Mouse (Mus musculus) granulocyte monocyte progenitor cell, adult 5-6 weeks (primary cell): ENCODE results near the gene Atg4c. TPM values are rescaled to one million over a fixed set of nuclear protein-coding genes. Genes with fewer than 3 reads are reported as not detected.

Experiments used
- ATAC-seq: replicated peaks from 2 replicates; pipeline ENCODE4 v1.8.0; 2016; ENCODE audit warnings: mild to moderate bottlenecking, moderate TSS enrichment, inconsistent platforms; ENCODE audit not compliant: poor library complexity, severe bottlenecking
- total RNA-seq, 2 experiments: library from RNA; stranded (forward) in 1 of 2; stranded (reverse) in 1 of 2; fragments of 200-712, 200-1000 nt in 1 of 2; fragments of >200 nt in 1 of 2; fragmentation: Nextera tagmentation in 1 of 2; gene quantifications; 2 replicates each; pipeline ENCODE4 v1.2.3; 2014 to 2017

Gene Atg4c
- total RNA-seq (2014; fragmentation: Nextera tagmentation) = 8.8 and 14.7 TPM in 2 replicates
- total RNA-seq (2017) = 7.4 and 15.0 TPM in 2 replicates

DNA sequence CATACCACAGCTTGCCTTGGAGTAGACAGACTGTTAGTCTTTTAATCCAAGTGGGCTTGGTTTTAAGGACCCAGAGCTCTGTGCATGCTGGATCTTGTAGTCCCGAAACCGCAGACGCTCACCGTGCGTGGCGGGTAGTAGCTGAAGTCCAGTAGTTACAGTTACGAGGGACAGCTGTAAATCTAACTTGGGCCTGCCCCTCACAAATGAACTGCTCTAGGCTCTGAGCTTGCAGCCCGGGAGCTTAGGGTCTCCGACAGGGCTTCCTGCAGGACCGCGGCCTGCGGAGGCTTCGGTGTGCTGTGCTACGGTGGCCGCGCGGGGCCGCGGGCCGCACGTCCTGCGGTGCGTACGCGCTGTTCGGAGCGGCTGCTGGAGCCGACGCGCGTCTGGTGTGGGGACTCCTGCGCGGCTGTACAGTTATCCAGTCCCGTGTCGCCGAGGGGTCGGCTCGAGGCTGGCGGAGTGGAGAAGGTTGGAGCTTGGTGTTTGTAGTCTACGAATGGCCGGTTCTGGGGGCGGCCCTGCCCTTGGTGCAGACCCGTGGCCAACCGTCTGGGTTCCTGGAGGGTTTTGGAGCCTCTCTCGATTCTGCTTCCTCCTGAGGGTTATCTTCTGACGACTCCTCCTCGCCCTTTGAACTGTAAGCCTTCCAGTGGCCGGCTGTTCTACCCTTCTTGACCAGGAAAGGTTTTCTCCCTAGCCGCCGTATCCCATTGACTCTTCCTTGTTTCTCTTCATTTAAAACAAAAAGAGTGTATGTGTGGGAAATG, at the start of gene Atg4c:
Atg4c (plus strand) TSS at position 125 of the 773 bp plus-strand sequence.
- peak; percentile 89 for ATAC-seq

DNA sequence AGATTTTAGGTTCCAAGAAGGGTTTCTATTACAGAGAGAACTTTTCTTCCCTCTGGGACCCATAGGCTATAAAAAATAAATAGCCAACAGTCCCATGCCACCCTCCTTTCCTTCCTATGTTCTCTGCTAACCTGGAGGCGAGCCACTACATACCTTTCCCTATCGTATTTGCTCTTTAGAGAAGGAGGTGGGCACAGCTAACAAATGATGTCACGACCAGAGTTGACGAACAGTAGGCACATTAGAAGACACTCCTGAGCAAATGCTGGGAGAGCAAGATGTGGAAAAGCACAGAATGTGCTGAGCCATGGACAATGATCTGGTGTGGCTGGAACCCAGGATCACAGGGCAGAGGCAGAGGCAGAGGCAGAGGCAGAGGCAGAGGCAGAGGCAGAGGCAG, 42.3 kb upstream of the Atg4c start:
- no peak for ATAC-seq

DNA sequence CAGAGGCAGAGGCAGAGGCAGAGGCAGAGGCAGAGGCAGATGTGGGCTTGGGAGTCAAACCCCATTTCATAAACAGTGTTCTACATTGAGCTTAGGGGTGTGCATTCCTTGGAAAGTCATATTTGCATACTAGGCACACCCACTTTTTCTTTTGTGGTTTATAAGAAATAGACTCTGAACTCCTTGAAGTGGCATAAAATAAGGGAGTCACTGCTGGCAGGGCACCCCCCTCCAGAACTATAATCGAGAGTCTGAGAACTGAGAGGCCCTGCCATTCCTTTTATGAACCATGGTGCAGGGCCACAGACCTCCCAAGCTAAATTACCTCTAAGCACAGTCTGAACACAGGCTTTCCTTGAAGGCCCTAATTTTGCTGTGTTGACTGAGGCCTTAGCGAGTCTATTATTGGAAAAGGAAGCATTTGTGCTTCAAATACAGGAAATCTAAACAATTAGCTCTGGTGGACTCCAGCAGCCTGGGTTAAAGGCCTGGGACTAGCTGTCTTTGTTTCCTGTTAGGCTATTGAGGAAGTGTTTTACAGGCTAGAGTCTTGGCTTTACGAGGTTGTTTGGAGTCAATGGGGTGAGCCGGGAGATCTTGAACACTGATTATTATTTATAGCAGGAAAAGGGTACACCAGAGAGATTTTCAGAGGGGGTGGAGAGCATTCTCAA, 41.7 kb upstream of the Atg4c start:
- peak; percentile 46 for ATAC-seq

DNA sequence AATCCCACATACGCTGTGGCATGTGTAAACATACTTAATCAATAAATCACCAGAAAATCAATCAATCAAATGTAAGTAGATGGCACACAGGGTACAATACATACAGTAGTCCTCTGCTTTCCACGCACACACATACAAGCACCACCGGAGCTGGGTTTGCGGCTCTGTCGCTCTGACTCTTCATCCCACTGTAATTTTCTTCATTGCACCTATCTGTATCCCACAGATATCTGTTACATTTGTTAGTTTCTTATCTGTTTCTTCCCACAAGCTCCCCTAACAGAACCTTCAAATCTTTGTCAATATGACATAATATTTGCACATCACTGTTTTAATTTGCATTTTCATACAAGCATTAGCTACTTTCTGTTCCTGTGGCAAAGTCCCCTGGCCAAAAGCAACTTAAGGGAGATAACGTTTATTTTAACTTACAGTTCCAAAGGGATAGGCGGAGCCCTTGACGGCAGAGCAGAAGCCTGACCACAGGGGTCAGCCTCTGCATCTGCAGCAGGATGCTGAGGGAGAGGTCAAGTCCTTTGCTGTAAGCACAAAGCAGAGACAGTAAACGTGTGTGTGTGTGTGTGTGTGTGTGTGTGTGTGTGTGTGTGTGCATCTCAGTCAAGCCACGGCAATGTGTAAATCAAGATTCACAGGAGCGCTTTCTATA, 37.0 kb upstream of the Atg4c start:
- no peak for ATAC-seq

DNA sequence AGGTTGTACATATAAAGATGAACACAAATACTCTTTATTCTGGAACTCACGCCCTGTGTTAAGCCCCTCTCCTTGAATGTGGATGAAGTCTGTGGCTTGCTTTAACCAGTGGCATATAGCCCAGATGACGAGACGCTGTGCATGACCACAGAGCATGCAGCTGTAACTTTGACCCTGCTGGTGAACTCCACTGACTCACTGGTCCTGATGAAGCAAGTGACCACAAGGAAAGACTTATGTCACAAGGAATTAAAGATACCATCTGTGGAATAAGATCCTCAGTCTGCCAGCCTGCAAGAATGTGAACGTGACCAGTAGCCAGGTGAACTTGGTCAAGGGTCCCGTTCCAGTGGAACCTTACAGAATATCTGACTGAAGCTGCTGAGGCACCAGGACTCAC, 35.2 kb upstream of the Atg4c start:
- peak; percentile 83 for ATAC-seq

DNA sequence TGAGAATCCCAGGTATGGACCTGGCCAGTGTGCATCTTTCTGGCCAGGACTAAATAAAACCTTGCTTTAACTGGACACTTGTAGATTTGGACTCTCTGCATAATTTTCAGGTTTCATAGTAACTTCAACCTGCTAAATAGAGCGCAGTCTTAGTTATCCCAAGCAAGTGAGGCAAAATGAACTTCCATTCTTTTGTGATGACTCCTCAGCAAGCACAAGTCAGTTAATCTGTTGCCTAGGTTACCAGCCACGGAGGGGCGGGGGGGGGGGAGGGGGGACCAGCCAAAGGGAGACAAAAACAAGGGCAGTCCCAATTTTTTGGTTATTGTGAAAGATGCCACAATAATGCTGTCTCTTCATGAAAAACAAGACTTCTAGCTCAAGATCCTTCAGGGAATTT, 33.3 kb upstream of the Atg4c start:
- no peak for ATAC-seq

DNA sequence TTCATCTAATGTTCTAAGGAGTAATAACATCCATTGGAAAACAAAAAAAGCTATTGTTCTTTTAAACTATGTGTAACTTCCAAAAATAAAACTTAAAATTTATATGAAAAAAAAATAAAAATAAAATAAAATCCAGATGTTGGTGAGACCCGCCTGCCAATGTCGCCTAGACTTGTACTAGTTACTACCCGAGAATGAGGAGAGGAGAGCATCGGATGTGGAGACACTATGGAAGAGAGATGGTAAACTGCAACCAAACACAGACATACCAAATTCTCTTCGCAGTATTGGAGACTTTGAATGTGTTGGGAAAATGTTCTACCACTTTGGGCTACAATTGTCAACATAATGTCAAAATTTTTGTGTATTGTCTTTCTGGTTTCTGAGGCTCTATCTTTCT, 32.8 kb upstream of the Atg4c start:
- no peak for ATAC-seq

DNA sequence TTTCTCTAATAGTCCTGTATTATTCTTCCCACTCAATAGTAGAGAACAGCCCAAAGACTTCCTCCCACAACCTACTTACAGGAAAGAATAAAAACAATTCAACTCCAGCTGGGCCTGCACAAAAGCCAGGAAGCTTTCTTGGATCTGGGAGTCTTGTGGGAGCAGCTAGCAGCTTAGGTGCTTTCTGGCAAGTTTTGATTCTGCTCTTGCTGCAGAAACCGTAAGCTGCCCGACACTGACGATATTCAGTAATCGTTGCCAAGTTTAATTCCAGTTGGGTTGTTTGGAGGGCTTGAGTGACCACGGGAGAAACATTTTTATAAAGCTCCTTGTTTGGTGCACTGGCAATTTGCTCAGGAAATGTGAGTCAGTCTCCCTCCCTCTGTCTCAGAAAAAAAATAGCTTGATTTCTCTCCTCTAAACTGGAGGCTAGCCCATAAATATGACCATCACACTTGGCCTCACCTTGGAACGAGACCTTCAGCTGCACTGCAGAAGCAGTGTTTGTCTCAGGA, 32.2 kb upstream of the Atg4c start:
- no peak for ATAC-seq

DNA sequence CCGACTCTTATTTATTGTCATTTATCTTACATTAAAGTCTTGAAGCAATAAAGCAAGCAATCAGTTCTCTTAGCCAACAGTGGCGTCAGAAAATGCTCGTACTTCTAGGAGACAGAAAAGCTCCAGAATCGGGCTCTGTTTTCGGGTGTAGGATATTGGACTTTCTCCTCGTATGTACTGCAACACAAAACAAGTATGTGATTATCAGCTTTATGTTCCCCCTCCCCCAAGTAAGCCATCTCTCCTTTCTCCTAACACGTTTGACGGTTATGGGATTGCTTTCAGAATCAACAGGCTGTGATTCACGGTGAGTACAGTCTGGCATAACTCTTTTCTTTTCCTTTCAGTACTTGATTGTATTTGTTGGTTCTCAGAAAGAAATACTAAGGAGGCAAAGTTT, 30.7 kb upstream of the Atg4c start:
- ATAC-seq = no peak

DNA sequence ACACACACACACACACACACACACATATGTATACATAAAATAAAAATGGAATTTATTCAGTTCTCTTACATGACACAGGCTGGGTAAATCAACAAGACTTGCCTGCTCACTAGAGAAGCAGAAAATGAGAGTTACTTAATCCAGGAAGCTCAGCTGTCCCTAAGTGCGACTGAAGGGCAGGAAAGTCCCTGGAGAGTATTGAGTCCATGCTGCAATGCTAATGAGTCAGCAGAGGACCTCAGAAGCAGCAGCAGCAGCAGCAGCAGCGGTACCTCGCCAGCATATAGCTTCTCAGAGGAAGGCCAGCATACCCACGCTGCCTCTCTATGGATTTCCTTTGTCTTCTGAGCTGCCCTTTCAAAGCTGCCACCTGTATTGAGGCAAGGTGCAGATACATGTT, 30.2 kb upstream of the Atg4c start:
- ATAC-seq = peak; percentile 95

DNA sequence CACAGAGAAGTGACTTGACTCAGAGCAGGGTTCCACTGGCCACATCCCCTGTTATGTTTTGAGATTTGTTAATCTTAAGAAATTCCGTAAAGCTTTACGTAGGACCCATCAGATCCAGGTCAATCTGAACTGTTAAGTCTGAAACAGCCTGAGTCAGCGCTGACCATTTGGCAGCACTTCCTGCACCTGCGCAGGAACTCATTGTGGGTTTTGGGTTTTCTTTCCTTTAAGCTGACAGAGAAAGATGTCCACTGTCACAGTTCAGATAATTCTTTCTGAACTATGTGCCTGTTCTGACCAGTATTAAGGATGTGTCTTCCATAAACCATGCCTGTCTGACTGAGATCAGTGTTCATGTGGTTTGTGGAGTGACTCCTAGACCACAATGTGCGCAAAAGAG, 24.9 kb upstream of the Atg4c start:
- ATAC-seq = no peak

DNA sequence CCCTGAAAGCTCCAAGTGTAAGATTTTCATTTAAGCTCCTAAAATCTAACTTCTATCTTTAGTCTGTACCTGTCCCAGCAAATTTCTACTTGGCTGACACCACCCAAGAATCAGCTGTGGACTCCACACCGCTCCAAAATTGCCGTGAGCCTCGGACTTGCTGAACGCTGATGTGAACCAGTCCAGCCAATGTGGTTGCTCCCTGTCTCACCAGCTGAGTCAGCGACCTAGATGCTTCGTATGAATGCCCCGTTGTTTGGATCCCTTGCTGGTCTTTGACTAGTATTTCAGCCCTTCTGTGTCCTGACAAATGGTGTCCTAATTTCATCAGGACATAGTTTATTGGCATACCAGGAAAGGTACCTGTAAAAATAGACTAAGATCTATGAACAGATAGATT, 19.5 kb upstream of the Atg4c start:
- ATAC-seq = no peak

DNA sequence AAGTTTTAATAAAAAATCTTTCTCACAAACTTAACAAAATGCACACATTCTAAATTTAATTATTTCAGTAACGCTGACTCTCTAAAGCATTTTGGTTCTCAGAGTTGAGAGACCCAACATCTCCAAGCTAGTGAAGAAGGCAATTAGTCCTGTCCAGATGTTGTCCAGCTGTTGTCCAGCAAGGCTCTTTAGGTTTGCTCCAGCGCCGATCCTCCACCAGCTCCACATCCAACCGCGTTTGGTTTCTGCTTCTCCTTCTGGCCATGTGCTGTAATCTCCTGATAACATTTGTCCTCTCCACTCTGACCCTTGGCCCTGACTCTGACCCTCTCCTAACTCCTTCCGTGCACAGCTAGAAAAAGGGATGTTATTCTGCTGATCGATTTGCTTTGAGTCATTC, 16.9 kb upstream of the Atg4c start:
- ATAC-seq = peak; percentile 20; the same call in 1 of the 2 replicates

DNA sequence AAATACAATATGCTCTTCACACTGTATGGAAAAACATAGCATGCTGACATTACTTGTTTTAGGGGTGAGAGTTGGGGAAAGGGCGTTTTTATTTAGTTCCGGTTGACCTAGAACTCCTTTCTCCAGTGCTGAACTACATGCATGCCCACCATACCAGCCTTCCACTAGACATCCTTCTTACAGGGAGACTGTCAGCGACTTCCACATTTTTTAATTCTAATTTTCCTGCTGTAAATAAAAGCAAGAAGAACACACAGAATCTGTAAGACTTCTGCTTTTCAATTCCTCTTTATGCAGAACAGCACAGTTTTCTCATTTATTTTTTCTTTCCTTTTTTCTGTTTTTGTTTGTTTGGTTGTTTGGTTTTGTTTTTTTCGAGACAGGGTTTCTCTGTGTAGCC, 16.5 kb upstream of the Atg4c start:
- ATAC-seq = peak; percentile 76

DNA sequence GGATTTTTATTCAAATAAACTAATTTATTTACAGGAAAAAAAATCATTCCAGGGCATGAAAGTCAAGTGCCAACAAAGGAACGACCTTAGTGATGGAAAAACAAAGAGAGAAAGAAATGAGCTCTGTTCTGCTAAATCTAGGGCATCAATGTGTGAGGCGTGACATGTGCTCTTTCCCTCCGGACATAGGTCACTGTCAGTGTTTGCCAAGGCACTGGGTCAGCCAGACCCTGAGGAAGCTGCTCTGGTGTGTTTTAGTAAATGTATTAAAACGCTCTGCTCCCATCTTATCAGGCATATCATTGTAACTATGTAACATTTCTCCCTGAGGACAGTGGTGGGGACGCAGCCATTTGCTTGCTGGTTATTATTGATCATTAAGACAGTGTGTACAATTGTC, 14.9 kb upstream of the Atg4c start:
- no peak for ATAC-seq

DNA sequence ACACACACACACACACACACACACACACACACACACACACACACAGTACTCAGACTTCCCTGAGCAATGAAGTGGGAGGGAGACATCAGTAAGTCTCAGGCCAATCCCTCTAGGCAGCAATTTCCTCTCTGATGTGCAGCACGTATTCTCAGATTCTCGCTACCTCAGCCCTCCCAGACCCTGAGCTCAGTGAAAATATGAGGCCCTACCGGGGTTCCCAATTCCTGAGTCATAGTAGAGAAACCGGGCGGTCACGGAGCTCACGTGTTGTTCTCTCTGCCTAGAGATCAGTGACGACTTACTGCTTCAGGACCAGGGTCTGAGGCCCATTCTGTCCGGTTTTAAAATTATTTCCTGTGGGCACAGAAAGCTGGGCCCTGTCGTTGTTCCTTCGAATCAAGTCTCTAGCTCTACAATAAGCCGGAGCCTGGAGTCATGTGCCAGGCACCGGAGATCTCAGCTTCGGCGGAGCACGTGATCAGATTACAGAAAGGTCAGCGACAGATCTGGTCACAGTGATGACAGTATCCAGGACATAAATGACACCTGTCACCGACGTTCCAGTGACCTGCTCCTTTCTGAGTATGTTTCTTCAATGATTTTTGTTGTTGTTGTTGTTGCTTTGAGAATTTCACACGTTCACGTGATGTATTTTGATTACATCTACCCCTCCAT, 14.2 kb upstream of the Atg4c start:
- ATAC-seq = no peak

DNA sequence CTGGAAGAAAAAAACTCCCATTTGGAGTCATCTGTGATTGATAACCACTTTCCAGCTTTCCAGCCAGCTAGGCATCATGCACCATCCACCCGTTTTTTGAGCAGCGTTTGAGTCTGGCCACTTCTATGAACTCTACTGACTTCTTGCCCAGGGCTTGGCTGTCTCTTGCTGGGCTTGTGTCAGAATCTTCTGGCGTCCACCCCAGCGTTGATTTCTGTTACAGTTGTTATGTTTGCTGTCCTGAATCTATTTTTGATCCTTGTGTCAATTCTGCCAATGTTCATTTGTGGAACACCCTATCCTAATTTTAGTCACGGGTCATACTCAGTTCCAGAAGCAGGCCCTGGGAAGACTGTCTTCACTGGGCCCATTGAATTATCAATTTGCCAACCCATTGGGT, 12.8 kb upstream of the Atg4c start:
- ATAC-seq = no peak

DNA sequence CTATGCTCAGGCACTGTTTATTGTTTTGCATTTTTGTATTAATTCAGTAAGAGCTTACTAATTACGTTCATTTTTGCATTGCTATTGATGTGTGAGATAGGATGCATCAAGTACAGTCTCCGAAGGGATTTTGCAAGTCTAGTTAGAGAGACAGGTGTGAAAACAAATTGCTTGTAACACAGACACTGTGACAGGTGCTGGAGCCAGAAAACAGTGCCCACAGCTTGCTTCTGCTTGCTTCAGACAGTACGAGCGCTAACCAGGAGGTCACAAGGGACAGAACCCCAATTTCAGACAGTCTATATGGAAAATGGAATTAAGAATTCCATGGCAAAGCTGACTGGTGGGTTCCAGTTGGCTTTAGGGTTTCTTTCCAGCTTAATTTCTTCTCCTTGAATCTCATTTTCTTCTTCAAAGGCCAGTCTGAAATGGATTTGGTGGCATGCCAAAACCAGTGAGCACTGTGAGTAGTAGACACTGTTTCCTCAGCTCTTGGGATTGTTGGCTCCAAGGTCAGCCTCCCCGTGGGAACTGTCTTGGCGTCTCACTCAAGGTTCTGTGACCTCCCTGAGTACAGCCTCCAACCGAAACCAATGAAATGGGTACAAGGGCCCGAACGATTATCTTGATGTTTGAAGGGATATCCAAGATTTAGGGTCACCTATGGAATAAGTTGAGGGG, 11.9 kb upstream of the Atg4c start:
- no peak for ATAC-seq

DNA sequence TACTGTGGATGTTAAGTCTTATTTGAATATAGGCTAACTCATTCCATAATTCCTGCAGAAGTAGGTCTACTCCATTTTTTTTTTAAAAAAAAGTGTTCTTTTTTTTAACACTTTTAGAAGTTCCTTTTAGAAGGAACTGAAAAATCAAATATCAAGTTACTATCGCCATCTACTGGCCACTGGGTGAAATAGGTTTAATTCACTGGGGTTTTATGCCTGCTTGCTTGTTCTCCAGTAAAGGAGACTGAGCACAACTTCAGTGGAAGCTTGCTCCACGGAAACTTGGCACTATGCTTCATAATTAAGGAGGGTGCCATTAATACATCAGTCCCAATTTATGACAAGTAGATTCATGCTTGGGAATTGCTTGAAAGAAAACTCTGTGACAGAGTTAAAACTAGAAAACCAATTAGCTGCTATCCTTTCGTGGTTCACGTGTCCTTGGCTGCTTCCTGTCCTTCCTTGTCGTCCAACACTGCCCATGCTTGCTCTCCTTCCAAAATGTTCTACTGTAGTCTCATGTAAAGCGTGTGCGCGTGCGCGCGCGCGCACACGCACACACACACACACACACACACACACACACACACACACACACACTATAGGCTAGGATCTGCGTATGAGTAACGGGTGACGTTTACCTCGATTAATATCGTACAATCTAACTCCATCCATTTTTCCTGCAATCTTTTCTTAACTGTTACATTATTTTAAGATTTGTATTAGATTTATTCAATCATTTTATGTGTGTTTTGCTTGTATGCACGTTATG, 10.9 kb upstream of the Atg4c start:
- ATAC-seq = peak; percentile 62
